Mouse (Mus musculus): ENCODE data around the gene Pik3cg. TPM values are rescaled to one million over a fixed set of nuclear protein-coding genes. Genes with fewer than 3 reads are reported as not detected.

Gene Pik3cg
- polyA plus RNA-seq, 1 experiment from 2014 or later, result 0.61 TPM

- no peak overlapping the region for H3K9ac ChIP-seq
- WGBS, result 91% methylated on average over 7 of the region's 7 CpGs
Observed at GRCm38 (mm10) chr12:32222758-32223385, 14.4 kb upstream of the Pik3cg start.

GRCm38 (mm10) chr12:32220387-32220786 lies 11.9 kb upstream of the Pik3cg start:
- Histone ChIP-seq H3K4me3 (no peak overlapping the region), H3K9ac (no peak overlapping the region), H3K4me2 (no peak overlapping the region), H3K4me1 (no peaks in the 10 kb centered on the region), H3K27ac (no peak overlapping the region), H3K9me3 (replicated peaks) (no peaks in the 10 kb centered on the region), H3K27me3 (no peaks in the 10 kb centered on the region), H3K36me3 (ENCODE audit: poor library complexity, severe bottlenecking) (no peaks in the 10 kb centered on the region)
- 90% methylated on average over 1 of the region's 1 CpGs for WGBS
- no peak for ATAC-seq

More at GRCm38 (mm10) chr12:32222758-32223385, 14.4 kb upstream of the Pik3cg start:
- Histone ChIP-seq H3K4me3 (no peak overlapping the region), H3K4me1 (no peaks in the 10 kb centered on the region), H3K36me3 (ENCODE audit: poor library complexity, severe bottlenecking) (no peaks in the 10 kb centered on the region), H3K27ac (no peak overlapping the region), H3K9me3 (replicated peaks) (no peaks in the 10 kb centered on the region), H3K4me2 (no peak overlapping the region), H3K27me3 (no peaks in the 10 kb centered on the region)
- ATAC-seq, result no peak

GRCm38 (mm10) chr12:32215143-32215542 lies 6.7 kb upstream of the Pik3cg start:
- no peak overlapping the region for H3K4me3 ChIP-seq
- no peak overlapping the region for H3K4me2 ChIP-seq
- no peak overlapping the region for H3K9ac ChIP-seq
- no peaks in the 10 kb centered on the region for H3K27me3 ChIP-seq
- WGBS, result 88% methylated on average over 6 of the region's 6 CpGs
- no peak overlapping the region for H3K27ac ChIP-seq
- peaks cover 9% of the 10 kb centered on the region; the same call in 1 of the 2 replicates for H3K4me1 ChIP-seq
- no peak for ATAC-seq
- no peaks in the 10 kb centered on the region for H3K9me3 ChIP-seq (replicated peaks)
- H3K36me3 ChIP-seq (ENCODE audit: poor library complexity, severe bottlenecking), result no peaks in the 10 kb centered on the region

- ATAC-seq, result no peak
- Histone ChIP-seq H3K9ac (no peak overlapping the region), H3K4me3 (no peak overlapping the region), H3K36me3 (ENCODE audit: poor library complexity, severe bottlenecking) (no peaks in the 10 kb centered on the region), H3K27ac (no peak overlapping the region), H3K9me3 (replicated peaks) (no peaks in the 10 kb centered on the region), H3K4me2 (no peak overlapping the region), H3K27me3 (no peaks in the 10 kb centered on the region), H3K4me1 (peaks cover 9% of the 10 kb centered on the region; the same call in 1 of the 2 replicates)
- WGBS, result 91% methylated on average over 5 of the region's 5 CpGs
Observed at GRCm38 (mm10) chr12:32212702-32213101, 4.2 kb upstream of the Pik3cg start.

- no peaks in the 10 kb centered on the region for H3K27me3 ChIP-seq
- 90% methylated on average over 5 of the region's 5 CpGs for WGBS
- no peaks in the 10 kb centered on the region for H3K36me3 ChIP-seq (ENCODE audit: poor library complexity, severe bottlenecking)
- no peak overlapping the region for H3K9ac ChIP-seq
- no peak for ATAC-seq
- H3K4me2 ChIP-seq, result no peak overlapping the region
- H3K4me3 ChIP-seq, result no peak overlapping the region
- H3K4me1 ChIP-seq, result peaks cover 9% of the 10 kb centered on the region; the same call in 1 of the 2 replicates
- no peaks in the 10 kb centered on the region for H3K9me3 ChIP-seq (replicated peaks)
- H3K27ac ChIP-seq, result no peak overlapping the region
Observed at GRCm38 (mm10) chr12:32212156-32212555, 3.7 kb upstream of the Pik3cg start.

GRCm38 (mm10) chr12:32211257-32211656 lies 2.8 kb upstream of the Pik3cg start:
- Histone ChIP-seq H3K4me1 (peaks cover 9% of the 10 kb centered on the region; the same call in 1 of the 2 replicates), H3K4me3 (no peak overlapping the region), H3K4me2 (no peak overlapping the region), H3K27me3 (no peaks in the 10 kb centered on the region), H3K9me3 (replicated peaks) (no peaks in the 10 kb centered on the region), H3K9ac (no peak overlapping the region), H3K36me3 (ENCODE audit: poor library complexity, severe bottlenecking) (no peaks in the 10 kb centered on the region), H3K27ac (no peak overlapping the region)
- 0 out of 2 replicates have a peak, but pooled peaks have one; percentile 43 for ATAC-seq
- WGBS, result 35% methylated on average over 4 of the region's 4 CpGs

GRCm38 (mm10) chr12:32208951-32209350 lies 492 bp upstream of the Pik3cg start:
- no peak for ATAC-seq
- Histone ChIP-seq H3K27ac (no peak overlapping the region), H3K4me1 (peaks cover 12% of the 10 kb centered on the region), H3K9ac (no peak overlapping the region), H3K27me3 (no peaks in the 10 kb centered on the region), H3K4me2 (no peak overlapping the region), H3K9me3 (replicated peaks) (no peaks in the 10 kb centered on the region), H3K4me3 (no peak overlapping the region), H3K36me3 (ENCODE audit: poor library complexity, severe bottlenecking) (no peaks in the 10 kb centered on the region)
- WGBS, result 77% methylated on average over 2 of the region's 2 CpGs

GRCm38 (mm10) chr12:32207141-32207540 lies 1.3 kb downstream of the Pik3cg start:
- H3K4me3 ChIP-seq, result no peak overlapping the region
- H3K4me2 ChIP-seq, result no peak overlapping the region
- no peak overlapping the region for H3K9ac ChIP-seq
- WGBS, result 84% methylated on average over 3 of the region's 3 CpGs
- H3K36me3 ChIP-seq (ENCODE audit: poor library complexity, severe bottlenecking), result no peaks in the 10 kb centered on the region
- H3K9me3 ChIP-seq (replicated peaks), result no peaks in the 10 kb centered on the region
- ATAC-seq, result no peak
- H3K4me1 ChIP-seq, result peaks cover 16% of the 10 kb centered on the region
- H3K27me3 ChIP-seq, result no peaks in the 10 kb centered on the region
- H3K27ac ChIP-seq, result no peak overlapping the region

- H3K4me2 ChIP-seq, result no peak overlapping the region
- H3K9ac ChIP-seq, result no peak overlapping the region
- H3K4me1 ChIP-seq, result peaks cover 7% of the 10 kb centered on the region
- no peak for ATAC-seq
- no peaks in the 10 kb centered on the region for H3K36me3 ChIP-seq (ENCODE audit: poor library complexity, severe bottlenecking)
- H3K27me3 ChIP-seq, result no peaks in the 10 kb centered on the region
- 41% methylated on average over 8 of the region's 8 CpGs for whole genome bisulfite sequencing
- H3K27ac ChIP-seq, result no peak overlapping the region
- H3K4me3 ChIP-seq, result no peak overlapping the region
- no peaks in the 10 kb centered on the region for H3K9me3 ChIP-seq (replicated peaks)
Observed at GRCm38 (mm10) chr12:32203695-32204094, 4.8 kb downstream of the Pik3cg start.

GRCm38 (mm10) chr12:32202583-32202982 lies 5.9 kb downstream of the Pik3cg start:
- WGBS, result 96% methylated on average over 5 of the region's 5 CpGs
- Histone ChIP-seq H3K9me3 (replicated peaks) (no peaks in the 10 kb centered on the region), H3K36me3 (ENCODE audit: poor library complexity, severe bottlenecking) (no peaks in the 10 kb centered on the region), H3K27ac (no peak overlapping the region), H3K4me3 (no peak overlapping the region), H3K9ac (no peak overlapping the region), H3K4me2 (no peak overlapping the region), H3K27me3 (no peaks in the 10 kb centered on the region), H3K4me1 (peaks cover 7% of the 10 kb centered on the region)
- no peak for ATAC-seq

GRCm38 (mm10) chr12:32201932-32202331 lies 6.5 kb downstream of the Pik3cg start:
- no peak overlapping the region for H3K4me2 ChIP-seq
- H3K27me3 ChIP-seq, result no peaks in the 10 kb centered on the region
- peaks cover 7% of the 10 kb centered on the region for H3K4me1 ChIP-seq
- ATAC-seq, result no peak
- no peak overlapping the region for H3K4me3 ChIP-seq
- no peak overlapping the region for H3K27ac ChIP-seq
- no peaks in the 10 kb centered on the region for H3K9me3 ChIP-seq (replicated peaks)
- 96% methylated on average over 7 of the region's 7 CpGs for WGBS
- H3K9ac ChIP-seq, result no peak overlapping the region
- H3K36me3 ChIP-seq (ENCODE audit: poor library complexity, severe bottlenecking), result no peaks in the 10 kb centered on the region

- Histone ChIP-seq H3K9ac (no peak overlapping the region), H3K9me3 (replicated peaks) (no peaks in the 10 kb centered on the region), H3K4me1 (peaks cover 7% of the 10 kb centered on the region), H3K27me3 (no peaks in the 10 kb centered on the region), H3K27ac (no peak overlapping the region), H3K4me2 (no peak overlapping the region), H3K36me3 (ENCODE audit: poor library complexity, severe bottlenecking) (no peaks in the 10 kb centered on the region), H3K4me3 (no peak overlapping the region)
- WGBS, result 88% methylated on average over 6 of the region's 6 CpGs
- ATAC-seq, result no peak
Observed at GRCm38 (mm10) chr12:32201070-32201585, 7.3 kb downstream of the Pik3cg start.

Measured in forebrain, embryonic 13.5 days (tissue).